Mouse (Mus musculus) thymus, adult 2 months (tissue): ENCODE data around the gene H2-T22.

Source experiments
- CTCF ChIP-seq: fragments of 200-500 bp; IDR thresholded peaks from 2 replicates; pipeline ENCODE4 v1.5.1; 2012; ENCODE audit warnings: mild to moderate bottlenecking, control low read depth, low read length, moderate library complexity, borderline replicate concordance; ENCODE audit not compliant: control insufficient read depth, poor library complexity, insufficient read depth; ENCODE audit errors: extremely low read depth
- POLR2A ChIP-seq: fragments of 200-500 bp; IDR thresholded peaks from 2 replicates; pipeline ENCODE4 v1.6.1; 2012; ENCODE audit warnings: mild to moderate bottlenecking, low read length, control low read depth, moderate library complexity; ENCODE audit not compliant: control insufficient read depth, poor library complexity, insufficient read depth; ENCODE audit errors: extremely low read depth

- no peak for TF ChIP-seq CTCF
- TF ChIP-seq POLR2A = no peak
Measured at GRCm38 (mm10) chr17:36022922-36023321, 19.6 kb downstream of the H2-T22 start.
